Mouse (Mus musculus) limb, embryonic 10.5 days (tissue): ENCODE measurements around the gene Cilp. TPM values are rescaled to one million over a fixed set of nuclear protein-coding genes. Genes with fewer than 3 reads are reported as not detected.
A peak's percentile ranks its signal among the peaks of the same experiment; 100 is the strongest.
"Not testable (repeated sequence)": the region's sequence is repeated elsewhere in the genome, so short reads cannot be mapped to it uniquely, and the experiment has no call there.

ENCODE experiments used
- DNase-seq: peaks from one replicate; pipeline ENCODE4 v3.0.0-alpha.2; 2017; ENCODE audit warnings: low spot score
- H3K27ac ChIP-seq: fragments of 300-500 bp; sonication (generic); 2 replicates; pipeline ENCODE4 v1.5.1; 2016; ENCODE audit warnings: mild to moderate bottlenecking
- H3K27me3 ChIP-seq: fragments of 300-500 bp; sonication (generic); 2 replicates; pipeline ENCODE4 v1.6.1; 2016; ENCODE audit warnings: low read depth, mild to moderate bottlenecking; ENCODE audit not compliant: poor library complexity, severe bottlenecking
- H3K36me3 ChIP-seq: fragments of 300-500 bp; sonication (generic); 2 replicates; pipeline ENCODE4 v1.6.1; 2016; ENCODE audit warnings: mild to moderate bottlenecking, moderate library complexity
- H3K4me1 ChIP-seq: fragments of 300-500 bp; sonication (generic); 2 replicates; pipeline ENCODE4 v1.6.1; 2016
- H3K4me3 ChIP-seq: fragments of 300-500 bp; sonication (generic); 2 replicates; pipeline ENCODE4 v1.5.1; 2016; ENCODE audit warnings: mild to moderate bottlenecking, moderate library complexity
- H3K9me3 ChIP-seq: fragments of 300-500 bp; sonication (generic); replicated peaks from 2 replicates; pipeline ENCODE4 v1.6.1; 2016; ENCODE audit warnings: mild to moderate bottlenecking
- WGBS: fragments of 180-500 bp; shearing (Covaris S2); methylation state at CpG from one replicate; pipeline ENCODE4 v1.1.7; 2016; 5-methylcytosine and 5-hydroxymethylcytosine counted together
- polyA plus RNA-seq: library from polyadenylated mRNA; unstranded; fragments of >200 nt; fragmentation: Nextera tagmentation; extraction: Ambion mirVana; gene quantifications from 2 replicates; pipeline ENCODE4 v1.2.1, GENCODE M21; 2016

The Cilp gene
- polyA plus RNA-seq, 1 experiment from 2014 or later = 0.06 TPM

- H3K27ac ChIP-seq = no peak overlapping the region
- 68% methylated on average over 9 of the region's 9 CpGs for WGBS
- H3K27me3 ChIP-seq = no peaks in the 10 kb centered on the region
- no peaks in the 10 kb centered on the region for H3K36me3 ChIP-seq
- DNase-seq = no peak
- no peaks in the 10 kb centered on the region for H3K9me3 ChIP-seq
- no peak overlapping the region for H3K4me3 ChIP-seq
- H3K4me1 ChIP-seq = peaks cover 9% of the 10 kb centered on the region; the same call in 1 of the 2 replicates
Observed at GRCm38 (mm10) chr9:65257218-65257910, 7.6 kb upstream of the Cilp start.

- Histone ChIP-seq H3K9me3 (no peaks in the 10 kb centered on the region), H3K27ac (no peak overlapping the region), H3K36me3 (no peaks in the 10 kb centered on the region), H3K27me3 (no peaks in the 10 kb centered on the region), H3K4me3 (no peak overlapping the region), H3K4me1 (peaks cover 9% of the 10 kb centered on the region; the same call in 1 of the 2 replicates)
- no peak for DNase-seq
- WGBS = 77% methylated on average over 7 of the region's 7 CpGs
Observed at GRCm38 (mm10) chr9:65259366-65259765, 5.6 kb upstream of the Cilp start.

GRCm38 (mm10) chr9:65261591-65262230 lies 3.3 kb upstream of the Cilp start:
- no peak for DNase-seq
- H3K27me3 ChIP-seq = no peaks in the 10 kb centered on the region
- peaks cover 14% of the 10 kb centered on the region for H3K4me1 ChIP-seq
- 92% methylated on average over 2 of the region's 2 CpGs for WGBS
- no peak overlapping the region for H3K27ac ChIP-seq
- no peaks in the 10 kb centered on the region for H3K36me3 ChIP-seq
- H3K9me3 ChIP-seq = no peaks in the 10 kb centered on the region
- no peak overlapping the region for H3K4me3 ChIP-seq

GRCm38 (mm10) chr9:65262641-65263120 lies 2.3 kb upstream of the Cilp start:
- H3K4me3 ChIP-seq = no peak overlapping the region
- no peak for DNase-seq

GRCm38 (mm10) chr9:65267742-65268515 lies 2.9 kb downstream of the Cilp start:
- Histone ChIP-seq H3K4me3 (no peak overlapping the region), H3K36me3 (no peaks in the 10 kb centered on the region), H3K27ac (peak overlapping the region; percentile 79), H3K9me3 (no peaks in the 10 kb centered on the region), H3K4me1 (peaks cover 31% of the 10 kb centered on the region), H3K27me3 (no peaks in the 10 kb centered on the region)
- WGBS = 44% methylated on average over 7 of the region's 7 CpGs
- peak; percentile 43 for DNase-seq

More at GRCm38 (mm10) chr9:65262641-65263120, 2.3 kb upstream of the Cilp start:
- peaks cover 17% of the 10 kb centered on the region for H3K4me1 ChIP-seq
- peak overlapping the region; percentile 6; the same call in 1 of the 2 replicates for H3K27ac ChIP-seq
- no peaks in the 10 kb centered on the region for H3K9me3 ChIP-seq
- no peaks in the 10 kb centered on the region for H3K27me3 ChIP-seq
- WGBS = 98% methylated on average over 3 of the region's 3 CpGs
- H3K36me3 ChIP-seq = no peaks in the 10 kb centered on the region

- WGBS = 90% methylated on average over 13 of the region's 13 CpGs
- H3K9me3 ChIP-seq = no peaks in the 10 kb centered on the region
- DNase-seq = no peak
- no peaks in the 10 kb centered on the region for H3K36me3 ChIP-seq
- 0 out of 2 replicates have a peak, but pooled peaks cover 8% of the 10 kb centered on the region for H3K4me1 ChIP-seq
- no peaks in the 10 kb centered on the region for H3K27me3 ChIP-seq
- no peak overlapping the region for H3K4me3 ChIP-seq
- H3K27ac ChIP-seq = no peak overlapping the region
Observed at GRCm38 (mm10) chr9:65273048-65273809, 8.2 kb downstream of the Cilp start.

GRCm38 (mm10) chr9:65273873-65274272 lies 8.9 kb downstream of the Cilp start:
- WGBS = 94% methylated on average over 4 of the region's 4 CpGs
- H3K4me3 ChIP-seq = no peak overlapping the region
- no peak overlapping the region for H3K27ac ChIP-seq
- no peaks in the 10 kb centered on the region for H3K9me3 ChIP-seq
- H3K36me3 ChIP-seq = no peaks in the 10 kb centered on the region
- 0 out of 2 replicates have a peak, but pooled peaks cover 8% of the 10 kb centered on the region for H3K4me1 ChIP-seq
- DNase-seq = no peak
- H3K27me3 ChIP-seq = no peaks in the 10 kb centered on the region

GRCm38 (mm10) chr9:65274851-65275250 lies 9.9 kb downstream of the Cilp start:
- H3K27ac ChIP-seq, H3K4me3 ChIP-seq, H3K4me1 ChIP-seq, H3K36me3 ChIP-seq, H3K27me3 ChIP-seq, DNase-seq, H3K9me3 ChIP-seq: not testable (repeated sequence)
- WGBS = 78% methylated on average over 3 of the region's 3 CpGs

GRCm38 (mm10) chr9:65275810-65276530 lies 11.0 kb downstream of the Cilp start:
- no peak for DNase-seq
- H3K27me3 ChIP-seq = no peaks in the 10 kb centered on the region
- no peaks in the 10 kb centered on the region for H3K9me3 ChIP-seq
- no peak overlapping the region for H3K27ac ChIP-seq
- no peak overlapping the region for H3K4me3 ChIP-seq
- no peaks in the 10 kb centered on the region for H3K36me3 ChIP-seq
- H3K4me1 ChIP-seq = 0 out of 2 replicates have a peak, but pooled peaks cover 3% of the 10 kb centered on the region
- WGBS = 80% methylated on average over 4 of the region's 4 CpGs

GRCm38 (mm10) chr9:65281536-65282151 lies 16.7 kb downstream of the Cilp start:
- H3K27ac ChIP-seq = no peak overlapping the region
- H3K9me3 ChIP-seq = no peaks in the 10 kb centered on the region
- no peak overlapping the region for H3K4me3 ChIP-seq
- no peaks in the 10 kb centered on the region for H3K36me3 ChIP-seq
- DNase-seq = no peak
- 75% methylated on average over 5 of the region's 5 CpGs for WGBS
- H3K4me1 ChIP-seq = no peaks in the 10 kb centered on the region
- H3K27me3 ChIP-seq = no peaks in the 10 kb centered on the region

- H3K4me3 ChIP-seq = no peak overlapping the region
- DNase-seq = no peak
- H3K9me3 ChIP-seq = no peaks in the 10 kb centered on the region
- 2% methylated on average over 3 of the region's 3 CpGs for WGBS
- H3K27ac ChIP-seq = no peak overlapping the region
- H3K4me1 ChIP-seq = no peaks in the 10 kb centered on the region
- H3K27me3 ChIP-seq = no peaks in the 10 kb centered on the region
- no peaks in the 10 kb centered on the region for H3K36me3 ChIP-seq
Observed at GRCm38 (mm10) chr9:65283301-65283700, 18.3 kb downstream of the Cilp start.
